Mouse (Mus musculus): ENCODE measurements around the gene Ccrl2. TPM values are rescaled to one million over a fixed set of nuclear protein-coding genes. Genes with fewer than 3 reads are reported as not detected.

Gene Ccrl2
- 16.8 TPM for polyA plus RNA-seq (2017; shearing (Covaris generic))

DNA sequence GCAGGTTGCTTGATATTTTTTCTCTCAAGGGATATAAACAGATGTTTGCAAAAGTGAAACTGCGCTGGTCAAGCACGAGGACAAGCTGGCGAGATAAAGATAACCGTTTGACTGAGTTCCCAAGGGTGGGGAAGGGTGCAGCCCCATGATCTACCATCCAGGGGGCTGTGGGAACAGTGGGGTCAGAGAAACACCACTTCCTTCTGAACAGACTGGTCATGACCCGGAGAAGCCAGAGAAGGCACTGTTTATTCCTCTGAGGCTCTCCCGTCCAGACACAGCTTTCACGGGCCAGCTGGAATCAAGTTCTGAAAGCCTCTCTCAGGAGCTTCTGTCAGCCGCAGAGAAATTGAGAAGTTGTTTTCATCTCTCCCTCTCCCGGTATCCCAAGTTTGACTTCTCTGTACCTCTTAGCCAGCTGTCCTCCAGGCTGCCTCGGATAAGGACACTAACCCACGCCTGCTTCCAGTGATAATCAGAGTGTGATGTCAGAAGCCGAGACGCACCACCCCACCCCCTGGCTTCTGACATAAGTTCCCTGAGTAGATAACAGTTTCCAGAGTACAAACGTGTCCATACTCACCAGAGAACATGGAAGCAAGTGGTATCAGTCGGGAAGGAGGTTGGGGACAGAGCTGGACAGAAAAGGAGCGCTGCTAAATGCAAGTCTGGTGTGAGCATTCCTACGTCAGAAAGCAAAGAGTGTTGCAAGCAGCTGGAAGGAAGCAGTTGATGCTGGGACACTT, at the start of gene Ccrl2:
Ccrl2 (minus strand) TSS at position 722 of the 746 bp plus-strand sequence.

GRCm38 (mm10) chr9:111019022-111019421, 38.3 kb downstream of the Ccrl2 start, which contains the start of gene Ltf:
Ltf (plus strand) TSS chr9:111019271.

Other genes starting within 250 kb of the Ccrl2 start
- not detected for gene Prss44, start 243.5 kb downstream of the Ccrl2 start, polyA plus RNA-seq (2017; shearing (Covaris generic))
- not detected for gene Prss43, start 230.8 kb downstream of the Ccrl2 start, polyA plus RNA-seq (2017; shearing (Covaris generic))
- not detected for gene Prss45, start 222.9 kb downstream of the Ccrl2 start, polyA plus RNA-seq (2017; shearing (Covaris generic))
- gene Prss46, start 213.0 kb downstream of the Ccrl2 start, polyA plus RNA-seq (2017; shearing (Covaris generic)): not detected
- gene Prss50, start 199.6 kb downstream of the Ccrl2 start, polyA plus RNA-seq (2017; shearing (Covaris generic)): 0.31 TPM
- gene Als2cl, start 177.6 kb downstream of the Ccrl2 start, polyA plus RNA-seq (2017; shearing (Covaris generic)): 56.1 TPM
- gene Tmie, start 177.4 kb downstream of the Ccrl2 start, polyA plus RNA-seq (2017; shearing (Covaris generic)): 5.1 TPM
- gene Fam240a, start 140.7 kb downstream of the Ccrl2 start, polyA plus RNA-seq (2017; shearing (Covaris generic)): 0.98 TPM
- gene Tdgf1, start 111.4 kb downstream of the Ccrl2 start, polyA plus RNA-seq (2017; shearing (Covaris generic)): 1.8 TPM
- gene Lrrc2, start 106.0 kb downstream of the Ccrl2 start, polyA plus RNA-seq (2017; shearing (Covaris generic)): 0.53 TPM
- gene Rtp3, start 66.9 kb downstream of the Ccrl2 start, polyA plus RNA-seq (2017; shearing (Covaris generic)): not detected
- gene Ltf, start 38.2 kb downstream of the Ccrl2 start, polyA plus RNA-seq (2017; shearing (Covaris generic)): 0.81 TPM
- 8.3 TPM for gene Lrrfip2, start 60.1 kb upstream of the Ccrl2 start, polyA plus RNA-seq (2017; shearing (Covaris generic))
- gene Mlh1, start 214.3 kb upstream of the Ccrl2 start, polyA plus RNA-seq (2017; shearing (Covaris generic)): 54.0 TPM
- 20.9 TPM for gene Epm2aip1, start 214.4 kb upstream of the Ccrl2 start, polyA plus RNA-seq (2017; shearing (Covaris generic))